Mouse (Mus musculus) ovary, postnatal 10 days (tissue): ENCODE data around the gene B3gnt3.

Source experiments
- DNase-seq: peaks from one replicate; pipeline ENCODE4 v3.0.0; 2022; ENCODE audit warnings: low spot score

The B3gnt3 gene

DNA sequence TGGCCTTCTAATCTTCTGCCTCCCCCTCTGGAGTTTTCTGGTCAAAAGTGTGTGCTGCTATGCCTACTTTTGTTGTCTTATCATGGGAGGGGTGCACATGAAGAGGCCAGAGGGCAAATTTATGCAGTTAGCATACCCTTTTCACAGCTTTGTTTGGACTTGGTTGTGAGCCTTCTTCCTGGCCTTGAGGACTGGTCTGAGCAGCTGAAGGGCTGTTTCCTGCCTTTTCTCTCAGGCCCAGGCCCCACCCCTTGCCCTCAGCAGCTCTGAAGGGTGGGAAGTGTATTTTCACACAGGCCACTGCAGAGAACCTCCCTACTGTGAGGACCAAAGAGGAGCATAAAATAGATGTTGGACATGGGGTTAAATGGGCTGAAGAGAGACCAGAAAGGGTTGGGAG lies 24.0 kb downstream of the B3gnt3 start:
- no peak for DNase-seq

DNA sequence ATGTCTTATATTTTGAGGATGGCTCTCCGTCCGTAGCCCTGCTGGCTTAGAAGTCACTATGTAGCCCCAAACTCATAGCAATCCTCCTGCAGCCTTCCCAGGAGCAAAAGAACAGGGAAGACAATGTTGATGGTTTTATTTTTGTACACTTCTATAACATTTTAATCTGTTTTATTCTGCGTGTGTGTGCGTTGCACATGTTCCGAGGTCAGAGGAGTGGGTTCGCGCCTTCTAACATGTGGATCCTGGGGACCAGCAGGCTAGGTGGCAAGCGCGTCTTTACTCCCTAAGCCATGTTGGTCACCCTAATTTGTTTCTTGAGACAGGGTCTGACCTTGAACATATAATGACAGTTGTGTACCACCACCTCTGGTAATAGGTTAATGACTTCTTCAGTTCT lies 24.8 kb downstream of the B3gnt3 start:
- DNase-seq: no peak

DNA sequence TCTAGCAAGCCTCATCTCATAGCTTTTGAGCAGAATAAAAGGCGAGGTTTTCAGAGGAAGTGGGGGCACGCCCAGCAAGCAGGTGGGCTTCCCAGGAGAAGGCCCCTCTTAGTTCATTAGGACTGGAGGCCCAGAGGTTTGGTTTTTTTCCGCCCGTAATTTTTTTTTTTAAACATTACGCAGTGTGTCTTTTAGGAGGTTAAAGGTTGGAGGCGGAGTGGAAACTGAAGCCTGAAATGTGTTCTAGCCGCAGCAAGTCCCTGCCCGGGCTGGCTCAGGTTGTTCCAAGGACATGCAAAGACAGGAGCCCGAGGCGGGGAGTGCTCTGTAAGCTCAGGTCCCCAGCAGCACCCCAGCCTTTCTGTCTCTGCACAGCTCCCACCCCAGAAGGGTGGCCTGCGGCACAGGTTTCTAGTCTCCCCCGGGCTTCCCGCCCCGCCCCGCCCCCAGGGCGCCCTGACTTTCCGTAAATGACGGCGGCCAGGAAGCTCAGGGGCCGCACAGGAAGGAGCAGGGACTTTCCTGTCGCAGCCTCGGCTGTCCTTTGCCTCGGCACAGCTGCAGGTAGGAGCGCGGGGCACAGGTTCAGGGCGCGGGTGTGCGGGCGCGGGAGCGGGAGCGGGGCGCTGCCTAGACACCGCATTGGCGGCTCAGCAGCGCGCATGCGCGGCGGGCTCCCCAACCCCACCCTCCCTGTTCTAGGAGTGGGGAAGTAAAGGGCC lies 25.4 kb downstream of the B3gnt3 start, which contains the start of gene Jak3:
TSS of gene Jak3 (plus strand) at position 277 of the 722 bp plus-strand sequence.
- DNase-seq: peak; percentile 30

DNA sequence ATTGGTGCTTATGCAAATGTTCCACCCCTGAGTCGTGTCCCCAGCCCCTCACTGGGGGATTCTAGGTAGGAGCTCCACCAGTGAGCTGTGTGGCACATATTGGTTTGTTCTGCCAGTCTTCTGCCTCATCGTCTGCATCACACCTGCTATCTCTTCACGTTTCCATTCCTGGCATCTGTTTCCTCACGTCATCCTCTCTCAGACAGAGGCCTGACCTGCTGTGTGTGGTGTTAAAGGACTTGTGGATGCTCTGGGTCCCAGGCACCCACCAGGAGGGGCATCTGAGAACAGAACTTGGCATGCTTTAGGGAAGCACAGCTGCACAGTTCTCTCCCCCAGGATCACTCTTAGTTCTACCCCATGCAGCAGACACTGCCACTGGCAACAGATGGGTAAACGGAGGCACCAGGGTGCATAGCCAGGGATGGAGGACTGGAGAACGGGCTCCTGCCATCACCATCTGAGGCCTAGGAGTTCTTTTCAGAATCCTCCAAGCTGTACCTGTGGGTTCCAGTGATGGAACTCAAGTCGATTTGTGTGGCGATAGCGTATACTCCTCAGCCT lies 26.1 kb downstream of the B3gnt3 start:
- no peak for DNase-seq

DNA sequence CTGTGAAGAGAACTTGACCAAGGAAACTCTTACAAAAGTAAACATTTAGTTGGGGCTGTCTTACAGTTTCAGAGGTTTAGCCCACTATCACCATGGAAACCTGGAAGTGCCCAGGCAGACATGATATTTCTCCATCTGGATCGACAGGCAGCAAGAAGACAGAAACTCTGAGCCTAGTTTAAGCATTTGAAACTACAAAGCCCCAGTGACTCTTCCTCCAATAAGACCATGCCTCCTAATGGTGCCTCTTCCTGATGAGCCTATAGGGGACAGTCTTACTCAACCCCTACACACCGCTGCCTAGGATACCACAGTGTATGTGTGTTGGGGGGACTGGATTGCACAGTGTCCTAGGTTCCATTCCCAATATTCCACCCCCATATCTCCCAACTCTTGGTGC lies 27.5 kb downstream of the B3gnt3 start:
- no peak for DNase-seq

DNA sequence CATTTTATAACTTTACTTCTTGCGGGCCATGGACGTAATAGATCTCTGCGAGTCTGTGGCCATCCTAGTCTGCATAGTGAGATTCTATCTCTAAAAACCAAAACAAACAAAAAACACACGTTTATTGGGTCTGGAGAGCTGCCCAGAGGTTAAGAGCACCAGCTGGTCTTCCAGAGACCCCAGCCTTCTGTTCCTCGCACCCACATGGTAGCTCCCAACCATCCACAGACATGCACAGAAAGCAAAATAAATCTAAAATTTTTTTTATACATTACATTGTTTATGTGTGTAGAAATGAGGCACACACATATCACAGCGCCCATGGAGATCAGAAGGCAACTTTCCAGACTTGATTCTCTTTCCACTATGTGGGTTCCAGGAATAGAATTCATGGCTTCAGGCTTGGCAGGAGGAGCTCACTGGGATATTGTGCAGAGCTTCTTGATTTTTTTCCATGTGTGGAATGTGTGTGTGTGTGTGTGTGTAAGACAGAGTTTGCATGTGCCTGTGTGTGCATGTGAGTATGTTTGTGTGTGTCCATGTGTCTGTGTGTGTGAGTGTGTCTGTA lies 29.3 kb downstream of the B3gnt3 start:
- DNase-seq: no peak

DNA sequence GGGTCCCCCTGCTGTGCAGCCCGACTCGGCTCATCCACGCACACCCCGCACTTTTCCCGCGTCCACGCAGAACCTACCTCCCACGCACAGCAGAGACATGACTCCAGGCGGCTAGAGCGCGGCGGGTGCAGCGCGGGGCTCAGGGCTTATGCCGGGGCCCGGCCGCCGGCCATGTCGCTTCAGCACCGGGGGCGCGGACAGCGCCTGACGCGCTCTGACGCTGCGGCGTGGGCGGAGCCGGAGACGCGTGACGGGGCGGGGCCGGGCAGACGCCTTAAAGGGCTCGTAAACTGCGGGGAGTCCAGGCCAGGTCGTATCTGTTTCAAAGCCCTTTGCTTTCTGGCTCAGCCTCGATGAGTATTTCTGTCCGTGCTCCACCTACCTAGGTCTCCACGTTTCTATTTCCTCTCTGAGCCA lies 30.0 kb downstream of the B3gnt3 start, which contains the start of gene Unc13a:
TSS of gene Unc13a (minus strand) at position 209 of the 417 bp plus-strand sequence.
- DNase-seq: peak; percentile 85

DNA sequence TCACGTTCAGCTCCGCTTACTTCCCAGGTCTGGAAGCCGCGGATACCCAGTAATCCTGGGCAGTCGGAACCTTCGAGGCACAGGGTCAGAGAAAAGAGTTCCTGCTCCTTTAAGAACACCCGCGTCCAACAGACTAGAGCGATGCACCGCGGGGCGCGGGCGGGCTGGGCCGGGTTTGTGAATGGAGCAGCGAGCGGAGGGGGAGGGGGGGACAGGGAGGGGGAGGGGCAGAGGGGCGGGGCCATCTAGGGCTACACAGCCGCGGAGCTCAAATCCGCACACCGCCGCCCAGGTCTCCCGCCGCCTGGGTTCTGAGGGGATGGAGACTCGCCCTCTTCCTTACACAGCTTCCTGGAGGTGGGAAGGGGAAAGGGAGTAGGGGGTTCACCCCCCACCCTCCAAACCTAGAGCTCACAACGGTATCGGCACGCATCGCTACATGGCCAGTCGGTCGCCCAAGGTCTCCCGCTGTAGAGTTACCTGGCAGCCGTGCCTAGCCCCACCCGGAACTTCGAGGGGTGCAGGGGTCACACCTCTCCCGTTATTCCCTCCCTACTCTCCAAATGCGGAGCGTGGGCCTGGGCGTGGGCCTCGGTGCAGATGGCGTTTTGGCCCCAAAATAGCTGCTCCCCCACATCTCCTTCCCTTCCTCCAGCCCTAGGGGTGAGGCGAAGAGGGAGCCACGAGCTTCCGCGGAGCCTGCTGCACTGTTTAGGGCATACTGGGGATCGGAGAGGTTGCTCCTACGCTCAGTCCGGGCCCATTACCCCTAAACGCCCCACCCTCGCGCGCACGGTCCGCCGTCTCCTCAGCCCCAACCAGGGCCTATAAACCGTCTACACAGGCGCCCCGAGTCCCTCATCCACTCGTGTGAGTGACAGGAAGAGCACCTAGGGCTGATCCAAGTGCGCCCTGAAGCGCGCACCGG lies 30.7 kb downstream of the B3gnt3 start:
- DNase-seq: no peak

DNA sequence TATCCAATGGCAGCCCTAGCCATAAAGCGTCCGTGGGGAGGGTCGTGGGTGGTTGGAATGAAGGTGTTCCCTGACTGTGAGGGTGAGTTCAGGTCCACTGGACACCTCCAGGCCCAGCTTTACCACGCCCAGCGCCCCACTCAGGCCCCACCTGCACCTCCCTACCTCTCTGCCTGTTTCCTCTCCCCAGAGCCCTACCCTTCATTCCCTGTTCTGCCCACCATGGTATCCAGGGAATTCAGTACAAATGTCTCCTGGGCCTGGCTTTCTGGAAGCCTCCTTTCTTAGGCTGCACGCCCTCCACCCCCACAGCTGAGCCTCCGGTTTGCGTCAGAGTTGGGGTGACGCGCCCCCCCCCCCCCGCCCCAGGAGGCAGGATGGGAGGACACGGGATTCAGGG lies 31.4 kb downstream of the B3gnt3 start:
- DNase-seq: no peak

DNA sequence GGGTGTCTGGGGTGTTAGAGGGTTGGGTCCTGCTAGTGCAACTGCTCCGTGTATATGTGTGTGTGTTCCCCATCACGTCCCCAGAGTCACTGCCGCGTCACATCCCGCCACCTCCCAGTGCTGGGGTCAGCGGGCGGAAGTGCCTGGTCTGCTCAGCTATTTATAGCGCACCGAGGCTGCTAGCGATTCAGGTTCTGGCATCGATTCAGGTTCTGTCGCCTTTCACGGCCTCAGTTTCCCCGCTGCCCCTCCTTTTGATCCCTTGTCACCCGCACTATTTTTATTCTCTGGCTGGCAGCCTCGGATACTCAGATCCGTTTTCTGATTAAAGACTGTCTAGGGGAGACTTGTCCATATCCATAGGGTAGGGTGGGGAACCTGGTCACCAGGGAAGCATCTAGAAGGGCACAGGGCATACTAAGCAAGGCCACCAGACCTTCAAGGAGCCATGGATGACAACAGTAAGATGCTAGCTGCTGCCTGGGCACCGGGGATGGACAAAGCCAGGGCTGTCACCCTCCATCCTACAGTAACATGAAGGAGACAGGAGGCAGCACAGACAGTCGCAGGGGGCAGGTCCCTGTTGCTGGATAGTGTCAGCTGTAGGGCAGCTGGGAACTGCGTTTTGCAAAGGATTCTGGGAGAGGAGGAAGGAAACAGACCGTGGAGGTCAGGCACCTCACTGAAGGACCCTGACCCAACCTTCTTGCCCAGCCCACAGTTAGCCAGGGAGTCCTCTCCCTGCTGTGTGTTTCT lies 33.2 kb downstream of the B3gnt3 start:
- DNase-seq: no peak

DNA sequence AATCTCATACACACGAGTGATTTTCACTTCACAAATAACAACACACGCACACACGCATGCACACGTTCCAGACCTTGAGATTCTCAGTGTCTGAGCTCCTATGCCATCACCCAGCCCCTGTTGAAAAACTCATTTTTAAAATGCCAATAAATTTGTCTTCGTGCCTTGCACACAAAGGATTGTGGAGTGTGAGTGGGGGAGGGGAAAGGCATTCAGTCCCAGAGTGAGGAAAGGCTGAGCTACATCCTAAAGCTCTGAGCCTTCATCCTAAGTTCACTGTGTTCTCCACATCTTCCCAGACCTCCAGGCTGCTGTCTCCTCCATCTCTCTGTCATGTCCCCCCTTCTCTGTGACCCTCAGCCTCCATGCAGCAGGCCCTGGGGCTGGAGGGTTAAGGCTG lies 34.3 kb downstream of the B3gnt3 start:
- no peak for DNase-seq

DNA sequence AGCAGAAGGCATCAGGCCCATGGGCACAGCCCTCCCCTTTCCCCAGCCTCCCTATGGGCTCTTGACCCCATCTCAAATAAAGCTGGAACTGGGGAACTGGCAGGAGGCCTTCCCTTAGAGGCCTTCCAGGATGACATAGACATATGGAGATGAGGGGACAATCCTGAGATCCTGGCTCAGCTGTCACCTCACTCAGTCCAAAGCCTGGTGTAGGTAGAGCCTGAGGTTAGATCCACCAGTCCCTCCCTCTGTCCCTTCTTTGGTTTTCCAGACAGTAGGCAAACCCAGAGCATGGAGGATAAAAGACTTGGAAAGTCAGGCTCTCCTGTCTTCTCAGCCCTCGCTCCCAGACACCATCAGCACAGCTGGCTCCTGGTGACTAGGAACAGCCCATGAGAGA lies 34.7 kb downstream of the B3gnt3 start:
- DNase-seq: no peak

DNA sequence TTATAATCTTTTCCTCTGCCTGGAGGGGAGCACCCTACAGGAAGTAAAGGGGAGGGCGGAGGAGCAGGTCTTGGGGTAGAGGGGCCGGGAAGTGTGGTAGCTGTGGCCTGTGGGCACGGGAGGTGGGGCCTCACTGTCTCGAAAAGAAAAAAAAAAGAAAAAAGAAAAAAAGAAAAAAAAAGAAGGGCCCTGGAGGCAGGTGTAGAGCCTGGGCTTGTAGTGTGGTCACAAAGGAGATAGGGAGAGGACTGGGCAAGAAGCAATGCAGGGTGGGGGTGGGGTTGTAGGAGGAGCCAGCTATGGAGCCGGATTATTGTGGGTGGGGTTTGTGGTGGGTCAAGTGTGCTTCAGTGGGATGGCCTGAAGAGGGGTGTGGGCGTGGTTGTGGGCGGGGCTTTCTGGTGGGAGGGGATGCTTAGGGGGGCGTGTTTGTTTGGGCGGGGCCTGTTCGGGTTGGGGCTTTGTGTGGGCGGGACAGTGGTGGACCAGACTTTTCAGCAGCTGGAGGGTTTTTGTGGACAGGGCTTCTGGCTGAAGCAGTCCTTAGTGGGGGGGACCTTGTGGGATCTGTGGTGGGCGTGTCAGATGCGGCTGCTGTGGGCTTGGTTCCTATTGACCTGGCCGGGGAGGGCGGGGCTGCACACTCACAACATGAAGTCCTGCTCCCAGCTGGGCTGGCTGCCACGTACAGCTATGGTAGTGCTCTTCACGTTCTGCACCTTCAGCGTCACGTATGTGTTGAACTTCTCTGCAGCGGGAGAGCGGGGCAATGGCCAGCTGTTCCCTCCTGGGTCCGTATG lies 36.1 kb downstream of the B3gnt3 start:
- no peak for DNase-seq

DNA sequence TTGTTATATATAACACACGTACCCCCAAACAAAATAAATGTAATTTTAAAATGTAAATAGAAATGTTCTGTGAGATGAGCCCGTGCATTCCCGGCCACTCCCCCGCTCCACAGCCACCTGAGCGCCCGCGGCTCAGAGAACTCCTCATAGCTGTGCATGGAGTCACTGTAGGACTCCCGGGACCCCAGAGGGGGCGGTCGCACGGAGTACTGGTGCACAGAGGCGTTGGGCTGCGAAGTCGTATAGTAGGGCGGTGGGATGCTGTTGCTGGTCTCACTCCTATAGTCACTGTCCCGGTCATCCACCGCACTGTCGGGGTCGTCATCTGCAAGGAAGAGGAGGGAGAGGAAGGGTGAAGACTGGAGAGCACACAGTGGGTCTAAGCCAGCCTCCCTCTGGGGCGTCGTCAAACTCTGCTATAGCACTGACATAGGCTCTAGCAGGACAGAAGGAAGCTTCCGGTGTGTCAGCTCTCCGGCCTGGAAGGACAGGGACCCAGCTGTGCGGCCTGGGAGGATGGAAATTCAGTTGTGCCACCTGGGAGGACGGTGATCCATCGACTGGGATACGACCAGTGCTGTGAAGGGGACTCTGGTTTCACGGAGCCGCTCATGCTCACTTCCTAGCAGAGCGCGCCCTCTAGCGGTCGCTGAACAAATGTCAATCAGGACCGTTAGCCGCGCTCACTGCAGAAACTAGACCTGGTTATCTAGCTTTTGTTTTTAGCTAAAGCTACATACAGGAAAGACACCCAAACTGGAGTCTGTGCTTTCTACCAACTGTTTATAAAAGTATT lies 41.1 kb downstream of the B3gnt3 start:
- DNase-seq: peak; percentile 67

DNA sequence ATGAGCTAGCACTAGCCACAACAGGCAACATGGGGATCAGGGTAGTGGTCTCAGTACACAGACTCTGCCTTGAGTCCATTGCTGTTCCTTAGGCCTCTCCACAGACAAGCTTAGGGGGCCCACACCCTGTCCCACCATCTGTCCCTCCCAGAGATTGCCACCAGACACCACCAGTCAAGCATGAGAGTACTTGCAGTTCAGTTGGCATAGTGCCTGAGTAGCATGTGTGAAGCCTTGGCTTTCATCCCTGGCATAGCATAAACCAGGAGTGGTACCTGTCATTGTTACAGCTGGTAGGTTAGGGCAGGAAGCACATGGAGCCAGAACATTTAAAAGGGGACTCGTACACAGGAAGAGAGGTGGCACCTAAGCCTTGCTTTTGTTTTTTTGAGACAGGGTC lies 41.8 kb downstream of the B3gnt3 start:
- DNase-seq: no peak

DNA sequence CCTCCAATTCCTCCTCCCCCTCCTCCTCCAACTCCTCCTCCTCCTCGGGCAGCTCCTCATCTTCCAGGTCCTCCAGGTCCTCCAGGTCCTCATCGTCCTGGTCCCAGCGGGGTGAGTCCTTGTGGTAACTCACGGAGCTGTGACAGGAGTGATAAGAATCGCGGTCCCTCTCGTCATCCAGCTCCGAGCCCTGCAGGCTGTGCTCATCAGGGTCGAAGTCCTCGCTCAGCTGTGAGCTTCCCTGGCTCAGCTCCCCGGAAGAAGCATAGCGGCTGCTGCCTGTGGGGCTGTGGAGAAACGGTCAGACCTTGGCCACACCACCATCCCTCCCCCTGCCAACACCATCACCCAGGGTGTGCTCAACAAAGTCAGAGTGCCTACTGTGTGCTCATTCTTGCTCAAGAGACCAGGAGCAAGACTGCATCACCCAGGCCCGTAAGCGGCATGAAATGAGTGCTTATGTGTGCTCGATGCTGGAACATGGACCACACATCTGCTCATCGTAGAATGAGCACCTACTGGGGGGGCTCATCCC lies 43.0 kb downstream of the B3gnt3 start:
- DNase-seq: no peak

DNA sequence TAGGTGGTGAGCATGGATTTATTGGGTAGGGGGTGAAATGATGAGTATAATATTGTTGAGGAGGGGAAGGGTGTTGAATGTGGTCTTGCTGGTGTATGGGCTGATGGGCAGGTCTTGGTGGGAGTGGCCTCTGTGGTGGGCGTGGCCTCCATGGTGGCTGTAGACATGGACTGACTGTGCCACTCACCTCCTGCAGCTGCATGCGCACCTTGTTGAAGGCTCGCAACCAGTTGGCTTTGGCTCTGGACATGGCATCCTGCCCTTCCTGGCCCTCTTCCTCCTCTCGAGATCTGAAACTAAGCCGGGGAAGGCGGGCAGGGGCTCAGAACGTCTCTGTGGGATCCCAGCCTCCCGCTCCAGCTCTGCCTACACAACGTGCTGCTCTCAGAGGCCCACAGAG lies 43.8 kb downstream of the B3gnt3 start:
- no peak for DNase-seq

DNA sequence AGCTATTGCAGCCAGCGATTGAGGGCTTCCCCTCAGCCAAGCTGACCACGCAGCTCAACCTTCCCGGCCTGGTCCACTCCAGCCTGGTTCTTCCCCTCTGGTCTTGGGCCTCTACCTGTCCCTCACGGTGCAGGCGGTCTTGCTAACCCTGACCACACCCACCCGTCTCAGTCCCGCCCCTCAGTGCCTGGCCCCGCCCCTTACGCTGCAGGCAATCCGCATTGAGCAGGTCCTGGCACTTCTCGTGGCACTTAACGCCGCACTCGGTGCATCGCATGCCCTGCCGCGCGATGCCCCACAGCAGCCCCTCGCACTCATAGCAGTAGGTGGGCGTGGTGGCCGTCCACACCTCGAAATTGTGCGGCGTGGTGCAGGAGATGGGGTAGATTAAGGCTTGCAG lies 47.0 kb downstream of the B3gnt3 start:
- DNase-seq: no peak

DNA sequence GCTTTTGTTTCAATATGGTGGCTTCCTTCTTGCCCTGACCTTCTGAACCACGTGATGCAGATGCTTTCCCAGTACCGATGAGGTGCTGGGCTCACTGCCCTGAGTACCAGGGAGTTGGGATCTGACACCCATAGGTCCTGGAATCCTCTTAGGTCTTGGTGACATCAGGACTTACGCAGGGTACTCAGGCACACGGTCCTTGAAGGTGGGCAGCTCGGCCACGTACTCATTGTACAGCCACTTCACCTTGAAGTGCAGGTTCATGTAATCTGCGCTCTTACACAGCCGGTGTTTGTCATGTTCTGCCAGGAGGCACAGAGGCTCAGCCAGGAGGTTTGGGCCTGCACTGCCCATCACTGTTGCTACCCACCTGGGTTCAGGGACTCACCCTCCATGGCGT lies 56.1 kb downstream of the B3gnt3 start:
- no peak for DNase-seq
